Mouse (Mus musculus) cerebellum, adult 9-10 months (tissue): ENCODE measurements around the gene Prkcg.
A peak's percentile ranks its signal among the peaks of the same experiment; 100 is the strongest.
"Not testable (repeated sequence)": the region's sequence is repeated elsewhere in the genome, so short reads cannot be mapped to it uniquely, and the experiment has no call there.

ENCODE experiments used
- DNase-seq: peaks from one replicate; pipeline ENCODE4 v3.0.0; 2022

Prkcg gene

GRCm38 (mm10) chr7:3291197-3291596, 2.2 kb downstream of the Prkcg start:
- no peak for DNase-seq

GRCm38 (mm10) chr7:3291764-3292163, 2.8 kb downstream of the Prkcg start:
- DNase-seq, result no peak

GRCm38 (mm10) chr7:3292271-3292670, 3.3 kb downstream of the Prkcg start:
- not testable (repeated sequence) for DNase-seq

GRCm38 (mm10) chr7:3292791-3293190, 3.8 kb downstream of the Prkcg start:
- peak; percentile 48 for DNase-seq

- DNase-seq, result no peak
Measured at GRCm38 (mm10) chr7:3294794-3295193, 5.8 kb downstream of the Prkcg start.

- DNase-seq, result no peak
Measured at GRCm38 (mm10) chr7:3295321-3296110, 6.5 kb downstream of the Prkcg start.

GRCm38 (mm10) chr7:3296711-3297110, 7.7 kb downstream of the Prkcg start:
- DNase-seq, result no peak

- no peak for DNase-seq
Measured at GRCm38 (mm10) chr7:3299941-3300617, 11.1 kb downstream of the Prkcg start.

- DNase-seq, result no peak
Measured at GRCm38 (mm10) chr7:3300891-3301627, 12.1 kb downstream of the Prkcg start.

- peak; percentile 39 for DNase-seq
Measured at GRCm38 (mm10) chr7:3301628-3302555, 12.9 kb downstream of the Prkcg start.

GRCm38 (mm10) chr7:3302556-3303275, 13.7 kb downstream of the Prkcg start:
- DNase-seq, result peak; percentile 71

- peak; percentile 50 for DNase-seq
Measured at GRCm38 (mm10) chr7:3303276-3303781, 14.3 kb downstream of the Prkcg start.

GRCm38 (mm10) chr7:3303789-3304188, 14.8 kb downstream of the Prkcg start:
- DNase-seq, result no peak

- DNase-seq, result peak; percentile 36
Measured at GRCm38 (mm10) chr7:3304298-3304697, 15.3 kb downstream of the Prkcg start.

- DNase-seq, result no peak
Measured at GRCm38 (mm10) chr7:3306400-3306799, 17.4 kb downstream of the Prkcg start.

GRCm38 (mm10) chr7:3308646-3309045, 19.7 kb downstream of the Prkcg start:
- DNase-seq, result no peak

GRCm38 (mm10) chr7:3310233-3310632, 21.3 kb downstream of the Prkcg start:
- DNase-seq, result no peak

- DNase-seq, result no peak
Measured at GRCm38 (mm10) chr7:3313571-3313970, 24.6 kb downstream of the Prkcg start.

GRCm38 (mm10) chr7:3314121-3314520, 25.1 kb downstream of the Prkcg start:
- DNase-seq, result no peak

- no peak for DNase-seq
Measured at GRCm38 (mm10) chr7:3317704-3318103, 28.7 kb downstream of the Prkcg start.

GRCm38 (mm10) chr7:3320856-3321255, 31.9 kb downstream of the Prkcg start:
- no peak for DNase-seq

GRCm38 (mm10) chr7:3323826-3324225, 34.8 kb downstream of the Prkcg start:
- DNase-seq, result no peak
